Mouse (Mus musculus) heart, adult 2 months (tissue): ENCODE measurements around the gene Prm1.

Source experiments
- EP300 ChIP-seq: fragments of 200-500 bp; IDR thresholded peaks from 2 replicates; pipeline ENCODE4 v1.6.1; 2011; ENCODE audit warnings: low read depth, low read length, control low read depth; ENCODE audit not compliant: insufficient read depth
- POLR2A ChIP-seq: fragments of 200-500 bp; IDR thresholded peaks from 2 replicates; pipeline ENCODE4 v1.6.1; 2011; ENCODE audit warnings: mild to moderate bottlenecking, low read depth, low read length, control low read depth; ENCODE audit not compliant: insufficient read depth

DNA sequence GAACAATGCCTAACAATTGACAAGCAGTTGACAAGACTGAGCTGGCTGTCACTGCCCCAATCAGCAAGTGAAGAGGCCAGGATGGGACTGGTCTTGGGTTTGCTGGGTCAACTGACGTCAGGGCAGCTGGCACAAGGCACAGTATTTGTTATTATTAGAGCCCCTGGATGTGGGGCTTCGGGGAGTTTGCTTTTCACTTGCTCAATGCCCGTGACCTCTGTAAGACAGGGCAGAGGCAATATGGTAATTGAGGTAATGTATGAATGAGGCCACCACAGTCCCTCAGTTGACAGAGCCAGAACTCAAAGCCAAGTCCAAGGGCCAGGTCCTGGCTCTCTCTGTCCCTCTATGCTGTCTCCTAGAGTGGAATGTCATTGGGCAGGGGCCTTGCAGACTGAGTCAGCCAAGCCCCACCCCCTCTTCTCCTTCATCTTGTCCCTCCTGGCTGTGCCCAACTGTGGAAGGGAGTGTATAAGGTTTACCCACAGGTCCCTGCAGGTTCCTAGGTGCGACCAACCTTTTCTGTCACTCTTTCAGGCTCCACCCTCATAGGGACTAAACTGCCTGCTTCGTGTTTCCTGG, 28.0 kb downstream of the Prm1 start:
- TF ChIP-seq EP300 (no peak), POLR2A (no peak)
